21 mouse cellular contexts compared by ENCODE assay signal in the genomic region with DNA sequence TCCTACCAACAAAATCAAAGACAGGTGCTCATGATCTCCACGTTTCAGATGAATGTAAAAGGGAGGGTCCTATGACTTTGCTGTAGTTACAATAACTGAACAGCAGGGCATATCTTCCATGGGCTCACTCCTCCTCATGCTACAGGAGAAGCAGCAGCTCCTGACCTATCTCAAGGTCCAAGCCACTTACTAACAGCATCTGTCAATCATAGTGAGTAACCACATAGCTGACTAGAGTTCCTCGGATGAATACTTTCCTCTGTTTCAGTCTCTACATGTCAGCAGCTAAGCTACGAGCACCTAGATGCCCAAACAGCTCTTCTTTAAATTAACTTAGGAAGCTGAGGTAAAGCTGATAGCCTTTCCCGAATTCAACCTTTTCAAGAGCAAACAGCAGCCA.
DNase-seq lines count a peak whose midpoint lies in the region; ATAC-seq and TF ChIP-seq lines count a peak whose summit lies in the region.
"Had no signal": no experiment of that assay in that cellular context is flagged by ENCODE, and none has a peak within 500 bp of the region (broad histone marks: within the 10 kb centered on the region; RNA-seq: fewer than 3 reads in every experiment).

No protein-coding gene starts in this region.

- no peak overlapping the region for H3K4me2 ChIP-seq in hindbrain, postnatal 0 days (ENCODE audit: low read depth, low read length)
- H3K4me2 ChIP-seq in hindbrain, embryonic 16.5 days (ENCODE audit: low read length) = no peak overlapping the region
- H3K4me2 ChIP-seq: forebrain, embryonic 13.5 days; heart, embryonic 11.5 days; heart, embryonic 15.5 days; hindbrain, embryonic 14.5 days had no signal

- intact Hi-C loops in left cerebral cortex, adult 2 months (cut with DNase I) = loop anchor here (5.0 to 10.0 kb wide), 3 partner anchors 43 to 415 kb away; no protein-coding TSS in a partner anchor
- intact Hi-C loops in left cerebral cortex, postnatal 10 days (cut with DNase I) = no loop called here

- DNase-seq in hindbrain, postnatal 0 days (ENCODE audit: low spot score) = no peak
- no peak for DNase-seq in left cerebral cortex, adult 2 months (ENCODE audit: extremely low spot score in 1 of 2, low spot score in 2 of 2)
- DNase-seq in left cerebral cortex, postnatal 10 days (ENCODE audit: extremely low spot score in 1 of 2, low spot score in 2 of 2) = no peak
- peak; percentile 43 for DNase-seq in R1 (ENCODE audit: low read depth, low spot score)
- DNase-seq in retina, postnatal 1 day = peak; percentile 68
- no peak for DNase-seq in frontal cortex, postnatal 36 days (ENCODE audit: low spot score in 2 of 2)
- DNase-seq in kidney, postnatal 4 days = no peak
- DNase-seq: adrenal gland, postnatal 10 days; cerebellum, adult 11-12 months; cerebellum, adult 9-10 months; cerebellum, postnatal 36 days; gastrocnemius, postnatal 10 days; heart, adult 2 months had no signal

- H3K9ac ChIP-seq in hindbrain, postnatal 0 days (replicated peaks; ENCODE audit: low read length) = no peak overlapping the region
- no peak overlapping the region for H3K9ac ChIP-seq in hindbrain, embryonic 16.5 days (ENCODE audit: low read depth, low read length)
- H3K9ac ChIP-seq: forebrain, embryonic 13.5 days; heart, embryonic 15.5 days; hindbrain, embryonic 14.5 days had no signal

- 55% methylated on average over 4 of the region's 4 CpGs for WGBS in hindbrain, postnatal 0 days
- 60% methylated on average over 4 of the region's 4 CpGs for WGBS in hindbrain, embryonic 16.5 days

- no peak overlapping the region for H3K27ac ChIP-seq in hindbrain, postnatal 0 days
- H3K27ac ChIP-seq in hindbrain, embryonic 16.5 days (ENCODE audit: low read depth, low read length) = no peak overlapping the region
- peak overlapping the region; percentile 44 for H3K27ac ChIP-seq in left cerebral cortex, adult 2 months
- H3K27ac ChIP-seq: embryonic facial prominence, embryonic 10.5 days; forebrain, embryonic 13.5 days; heart, adult 2 months; heart, embryonic 15.5 days; hindbrain, embryonic 10.5 days; hindbrain, embryonic 14.5 days had no signal

- H3K9me3 ChIP-seq in hindbrain, postnatal 0 days (ENCODE audit: low read length) = no peaks in the 10 kb centered on the region
- H3K9me3 ChIP-seq in hindbrain, embryonic 16.5 days (ENCODE audit: control insufficient read depth, low read length) = no peaks in the 10 kb centered on the region
- H3K9me3 ChIP-seq: embryonic facial prominence, embryonic 10.5 days; forebrain, embryonic 13.5 days; heart, embryonic 15.5 days had no signal

- TF ChIP-seq CTCF in hindbrain, postnatal 0 days (IDR thresholded peaks at IDR 0.05; ENCODE audit: low read depth) = peak; percentile 31; the same call in 1 of the 2 replicates
- TF ChIP-seq CTCF in left cerebral cortex, adult 2 months (IDR thresholded peaks at IDR 0.05) = peak; percentile 8

- no peaks in the 10 kb centered on the region for H3K36me3 ChIP-seq in hindbrain, postnatal 0 days (ENCODE audit: insufficient read depth, low read length)
- no peaks in the 10 kb centered on the region for H3K36me3 ChIP-seq in hindbrain, embryonic 16.5 days (ENCODE audit: control insufficient read depth, insufficient read depth, low read length)
- H3K36me3 ChIP-seq: embryonic facial prominence, embryonic 10.5 days; G1E; heart, embryonic 15.5 days; hindbrain, embryonic 10.5 days had no signal

- no peak overlapping the region for H3K4me3 ChIP-seq in hindbrain, postnatal 0 days (ENCODE audit: low read length)
- H3K4me3 ChIP-seq in hindbrain, embryonic 16.5 days (ENCODE audit: low read length) = no peak overlapping the region
- H3K4me3 ChIP-seq in left cerebral cortex, adult 2 months = no peak overlapping the region
- H3K4me3 ChIP-seq: embryonic facial prominence, embryonic 10.5 days; forebrain, embryonic 13.5 days; heart, adult 2 months; heart, embryonic 15.5 days; hindbrain, embryonic 10.5 days had no signal

- peaks cover 18% of the 10 kb centered on the region for H3K4me1 ChIP-seq in hindbrain, postnatal 0 days (ENCODE audit: insufficient read depth, low read length)
- H3K4me1 ChIP-seq in hindbrain, embryonic 16.5 days (ENCODE audit: control insufficient read depth, insufficient read depth, low read depth, low read length) = peaks cover 15% of the 10 kb centered on the region

- H3K27me3 ChIP-seq in hindbrain, postnatal 0 days (ENCODE audit: insufficient read depth, low read length) = no peaks in the 10 kb centered on the region
- no peaks in the 10 kb centered on the region for H3K27me3 ChIP-seq in hindbrain, embryonic 16.5 days (replicated peaks; ENCODE audit: control insufficient read depth, insufficient read depth, low read length)
- H3K27me3 ChIP-seq: forebrain, embryonic 13.5 days; heart, embryonic 15.5 days had no signal

- ATAC-seq in hindbrain, postnatal 0 days = no peak
- ATAC-seq in hindbrain, embryonic 16.5 days = no peak
- ATAC-seq: forebrain, embryonic 13.5 days had no signal

Comparison
In these comparisons a context has a peak if more than half of its experiments do, and no peak if none do; other contexts are left out.
1. DNase-seq: peak in R1 (single experiment) and retina, postnatal 1 day (single experiment); none in hindbrain, postnatal 0 days (single experiment), left cerebral cortex, adult 2 months (0 of 2), left cerebral cortex, postnatal 10 days (0 of 2), frontal cortex, postnatal 36 days (0 of 2) and kidney, postnatal 4 days (0 of 2).